ENCODE assay signal across 11 mouse cellular contexts in genomic region chr4:58401973-58402501, GRCm38 (mm10).
DNase-seq lines count a peak whose midpoint lies in the region; ATAC-seq and TF ChIP-seq lines count a peak whose summit lies in the region.
"Had no signal": no experiment of that assay in that cellular context is flagged by ENCODE, and none has a peak within 500 bp of the region (broad histone marks: within the 10 kb centered on the region; RNA-seq: fewer than 3 reads in every experiment).

No protein-coding gene starts in this region.

- intact Hi-C loops in left cerebral cortex, postnatal 14 days (cut with DNase I): loop anchor here (10.0 kb wide), 1 partner anchor 137 kb away; no protein-coding TSS in a partner anchor

- no peak overlapping the region for H3K4me2 ChIP-seq in forebrain, postnatal 0 days (ENCODE audit: low read depth)
- H3K4me2 ChIP-seq in forebrain, embryonic 12.5 days: no peak overlapping the region
- H3K4me2 ChIP-seq in kidney, embryonic 16.5 days (replicated peaks; ENCODE audit: low read depth, low read length): no peak overlapping the region

- H3K27ac ChIP-seq in forebrain, postnatal 0 days (ENCODE audit: low read depth, low read length): no peak overlapping the region
- H3K27ac ChIP-seq in forebrain, embryonic 12.5 days: no peak overlapping the region
- peak overlapping the region; percentile 99 for H3K27ac ChIP-seq in cortical plate, adult 2 months (ENCODE audit: insufficient read depth, low read length)
- no peak overlapping the region for H3K27ac ChIP-seq in kidney, adult 2 months (ENCODE audit: insufficient read depth, low read depth, low read length)
- H3K27ac ChIP-seq in kidney, embryonic 16.5 days (ENCODE audit: low read length): no peak overlapping the region

- peak; percentile 15 for DNase-seq in forebrain, postnatal 0 days
- peak; percentile 98 for DNase-seq in 3T3-L1 (ENCODE audit: low read depth, low spot score)
- DNase-seq in left cerebral cortex, postnatal 14 days (ENCODE audit: low spot score in 2 of 2): peak; percentile 38 to 77
- no peak for DNase-seq in kidney, adult 2 months
- no peak for DNase-seq in urinary bladder, postnatal 25 days (ENCODE audit: low spot score)
- DNase-seq: liver had no signal

- no peaks in the 10 kb centered on the region for H3K27me3 ChIP-seq in forebrain, postnatal 0 days (ENCODE audit: insufficient read depth, low read length)
- no peaks in the 10 kb centered on the region for H3K27me3 ChIP-seq in forebrain, embryonic 12.5 days
- no peaks in the 10 kb centered on the region for H3K27me3 ChIP-seq in kidney, adult 2 months (replicated peaks; ENCODE audit: control insufficient read depth, insufficient read depth, low read length)
- no peaks in the 10 kb centered on the region for H3K27me3 ChIP-seq in kidney, embryonic 16.5 days (ENCODE audit: insufficient read depth, low read length)

- WGBS in forebrain, postnatal 0 days: 53% methylated on average over 4 of the region's 4 CpGs
- WGBS in forebrain, embryonic 12.5 days: 82% methylated on average over 4 of the region's 4 CpGs
- WGBS in kidney, adult 2 months: 76% methylated on average over 4 of the region's 4 CpGs
- WGBS in kidney, embryonic 16.5 days: 79% methylated on average over 4 of the region's 4 CpGs

- no peaks in the 10 kb centered on the region for H3K4me1 ChIP-seq in forebrain, postnatal 0 days (ENCODE audit: insufficient read depth)
- no peaks in the 10 kb centered on the region for H3K4me1 ChIP-seq in forebrain, embryonic 12.5 days
- peaks cover 2% of the 10 kb centered on the region for H3K4me1 ChIP-seq in cortical plate, adult 2 months (ENCODE audit: control insufficient read depth, insufficient read depth, low read length)
- H3K4me1 ChIP-seq in kidney, adult 2 months (ENCODE audit: control insufficient read depth, insufficient read depth, low read length): no peaks in the 10 kb centered on the region
- no peaks in the 10 kb centered on the region for H3K4me1 ChIP-seq in kidney, embryonic 16.5 days (ENCODE audit: insufficient read depth, low read length)

- ATAC-seq in forebrain, postnatal 0 days: peak; percentile 21; the same call in 1 of the 2 replicates
- ATAC-seq in forebrain, embryonic 12.5 days (ENCODE audit: low FRiP score): no peak
- ATAC-seq in kidney, embryonic 16.5 days (ENCODE audit: low FRiP score, low TSS enrichment): no peak
- ATAC-seq: midbrain, embryonic 16.5 days had no signal

- H3K9ac ChIP-seq in forebrain, postnatal 0 days: no peak overlapping the region
- no peak overlapping the region for H3K9ac ChIP-seq in forebrain, embryonic 12.5 days
- H3K9ac ChIP-seq in kidney, embryonic 16.5 days (replicated peaks; ENCODE audit: low read length): no peak overlapping the region

- H3K36me3 ChIP-seq in forebrain, postnatal 0 days (ENCODE audit: insufficient read depth): no peaks in the 10 kb centered on the region
- H3K36me3 ChIP-seq in forebrain, embryonic 12.5 days (replicated peaks): no peaks in the 10 kb centered on the region
- H3K36me3 ChIP-seq in kidney, adult 2 months (ENCODE audit: control insufficient read depth, insufficient read depth, low read length): no peaks in the 10 kb centered on the region
- H3K36me3 ChIP-seq in kidney, embryonic 16.5 days (ENCODE audit: insufficient read depth, low read length): no peaks in the 10 kb centered on the region
- H3K36me3 ChIP-seq: G1E had no signal

- H3K4me3 ChIP-seq in forebrain, postnatal 0 days (ENCODE audit: low read depth, low read length): no peak overlapping the region
- H3K4me3 ChIP-seq in forebrain, embryonic 12.5 days (replicated peaks): no peak overlapping the region
- H3K4me3 ChIP-seq in cortical plate, adult 2 months (ENCODE audit: insufficient read depth, low read length): no peak overlapping the region
- H3K4me3 ChIP-seq in kidney, adult 2 months (ENCODE audit: insufficient read depth, low read depth, low read length): no peak overlapping the region
- H3K4me3 ChIP-seq in kidney, embryonic 16.5 days (ENCODE audit: low read length): no peak overlapping the region

- H3K9me3 ChIP-seq in forebrain, postnatal 0 days (ENCODE audit: low read length): no peaks in the 10 kb centered on the region
- H3K9me3 ChIP-seq in forebrain, embryonic 12.5 days: no peaks in the 10 kb centered on the region
- H3K9me3 ChIP-seq in kidney, embryonic 16.5 days (ENCODE audit: low read length): no peaks in the 10 kb centered on the region

- no peak for TF ChIP-seq POLR2A in cortical plate, adult 2 months (IDR thresholded peaks at IDR 0.05; ENCODE audit: extremely low read depth, insufficient read depth, low read length)
- TF ChIP-seq POLR2A in kidney, adult 2 months (IDR thresholded peaks at IDR 0.05; ENCODE audit: low read depth, low read length): no peak

- TF ChIP-seq CTCF in forebrain, postnatal 0 days (IDR thresholded peaks at IDR 0.05; ENCODE audit: low read depth): no peak
- no peak for TF ChIP-seq CTCF in cortical plate, adult 2 months (IDR thresholded peaks at IDR 0.05; ENCODE audit: extremely low read depth, insufficient read depth, low read length)
- no peak for TF ChIP-seq CTCF in kidney, adult 2 months (conservative IDR thresholded peaks at IDR 0.05; ENCODE audit: insufficient read depth, insufficient read length, low read depth, low read length)

Comparison
In these comparisons a context has a peak if more than half of its experiments do, and no peak if none do; other contexts are left out.
1. DNase-seq: peak in forebrain, postnatal 0 days (single experiment), 3T3-L1 (single experiment) and left cerebral cortex, postnatal 14 days (2 of 2); none in kidney, adult 2 months (single experiment) and urinary bladder, postnatal 25 days (single experiment).